Mouse (Mus musculus) monocyte, adult 5-6 weeks (primary cell): Measurements from ENCODE around the gene 1190005I06Rik. TPM values are rescaled to one million over a fixed set of nuclear protein-coding genes. Genes with fewer than 3 reads are reported as not detected.
"Not testable (repeated sequence)": the region's sequence is repeated elsewhere in the genome, so short reads cannot be mapped to it uniquely, and the experiment has no call there.

ENCODE experiments used
- ATAC-seq: fragments of 153-309, 156-312 bp; replicated peaks from 2 replicates; pipeline ENCODE4 v1.8.0; 2017; ENCODE audit warnings: mild to moderate bottlenecking; ENCODE audit not compliant: low TSS enrichment, insufficient number of reproducible peaks, severe bottlenecking, poor library complexity, low FRiP score
- total RNA-seq: library from RNA; stranded (forward); fragments of 200-1000, 200-491, 200-594 nt; gene quantifications from 3 replicates; pipeline ENCODE4 v1.2.3, GENCODE M21; 2017

The 1190005I06Rik gene
- total RNA-seq, result not detected in 3 replicates

- no peak for ATAC-seq
These were observed at the start of gene 1190005I06Rik for GRCm38 (mm10) chr8:120647532-120647931. TSS of gene 1190005I06Rik (minus strand) at chr8:120647632.

GRCm38 (mm10) chr8:120696401-120697153 lies 49.1 kb upstream of the 1190005I06Rik start:
- ATAC-seq, result no peak

GRCm38 (mm10) chr8:120693861-120694493 lies 46.5 kb upstream of the 1190005I06Rik start:
- peak; percentile 49; the same call in 1 of the 2 replicates for ATAC-seq

- no peak for ATAC-seq
These were observed 45.5 kb upstream of the 1190005I06Rik start for GRCm38 (mm10) chr8:120692934-120693333.

- no peak for ATAC-seq
These were observed 41.1 kb upstream of the 1190005I06Rik start for GRCm38 (mm10) chr8:120688511-120688910.

GRCm38 (mm10) chr8:120687786-120688185 lies 40.4 kb upstream of the 1190005I06Rik start:
- no peak for ATAC-seq

- ATAC-seq, result no peak
These were observed 39.1 kb upstream of the 1190005I06Rik start for GRCm38 (mm10) chr8:120686576-120686975.

- peak; percentile 74 for ATAC-seq
These were observed 38.6 kb upstream of the 1190005I06Rik start for GRCm38 (mm10) chr8:120686051-120686450.

GRCm38 (mm10) chr8:120685591-120685990 lies 38.2 kb upstream of the 1190005I06Rik start:
- ATAC-seq, result peak; percentile 18

- ATAC-seq, result peak; percentile 47
These were observed 37.7 kb upstream of the 1190005I06Rik start for GRCm38 (mm10) chr8:120685097-120685496.

GRCm38 (mm10) chr8:120684082-120684481 lies 36.6 kb upstream of the 1190005I06Rik start:
- ATAC-seq, result no peak

- peak; percentile 37; the same call in 1 of the 2 replicates for ATAC-seq
These were observed 36.2 kb upstream of the 1190005I06Rik start for GRCm38 (mm10) chr8:120683602-120684001.

GRCm38 (mm10) chr8:120681113-120681512 lies 33.7 kb upstream of the 1190005I06Rik start:
- no peak for ATAC-seq

- ATAC-seq, result not testable (repeated sequence)
These were observed 33.0 kb upstream of the 1190005I06Rik start for GRCm38 (mm10) chr8:120680405-120680804.

- ATAC-seq, result no peak
These were observed 32.4 kb upstream of the 1190005I06Rik start for GRCm38 (mm10) chr8:120679629-120680387.

GRCm38 (mm10) chr8:120678447-120678846 lies 31.0 kb upstream of the 1190005I06Rik start:
- ATAC-seq, result peak; percentile 65; the same call in 1 of the 2 replicates

GRCm38 (mm10) chr8:120675718-120676117 lies 28.3 kb upstream of the 1190005I06Rik start:
- no peak for ATAC-seq

GRCm38 (mm10) chr8:120673298-120673697 lies 25.9 kb upstream of the 1190005I06Rik start:
- ATAC-seq, result no peak

- no peak for ATAC-seq
These were observed 25.3 kb upstream of the 1190005I06Rik start for GRCm38 (mm10) chr8:120672626-120673229.
